Mouse (Mus musculus): ENCODE results near the gene Otulinl.
"Not testable (repeated sequence)": the region's sequence is repeated elsewhere in the genome, so short reads cannot be mapped to it uniquely, and the experiment has no call there.

Otulinl gene

DNA sequence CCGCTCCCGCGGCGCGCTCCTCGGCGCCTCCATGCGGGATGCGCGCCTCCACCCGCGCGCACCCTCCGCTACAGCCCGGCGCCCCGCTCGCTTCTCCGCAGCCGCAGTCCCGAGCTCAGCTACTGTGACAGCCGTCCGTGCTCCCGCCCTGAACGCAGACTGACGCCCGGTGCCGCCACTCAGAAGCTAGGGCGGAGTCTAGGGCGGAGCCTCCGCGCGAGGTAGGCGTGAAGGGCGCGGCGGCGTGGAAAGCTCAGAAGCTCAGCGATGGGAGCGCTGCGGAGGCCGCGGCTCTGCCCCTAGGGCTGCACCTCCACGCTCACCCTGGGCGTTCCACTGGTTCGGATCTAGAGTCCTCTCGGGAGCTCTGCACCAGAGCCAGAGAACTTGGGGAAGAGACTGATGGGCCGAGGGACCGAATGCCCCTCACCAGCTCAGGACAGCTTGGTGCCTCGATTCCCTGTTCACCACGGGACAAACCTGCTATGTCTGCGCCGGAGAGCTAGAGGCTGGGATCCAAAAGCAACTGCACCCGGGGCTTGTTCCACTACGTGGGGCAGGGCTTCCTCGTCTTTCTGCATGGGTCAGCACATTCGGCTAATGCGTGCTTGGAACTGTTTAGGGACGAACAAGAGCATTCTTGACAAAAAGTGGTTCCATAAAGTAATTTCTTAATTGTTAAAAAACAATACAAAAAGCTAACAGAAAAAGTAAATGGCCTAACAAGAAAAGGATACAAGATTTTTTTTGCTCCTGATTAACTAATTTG, at the start of gene Otulinl:
Gene Otulinl, minus strand, starts transcription at position 161 of the 769 bp plus-strand sequence.
- peak; percentile 71 for DNase-seq (ENCODE audit: low read depth, low spot score)

DNA sequence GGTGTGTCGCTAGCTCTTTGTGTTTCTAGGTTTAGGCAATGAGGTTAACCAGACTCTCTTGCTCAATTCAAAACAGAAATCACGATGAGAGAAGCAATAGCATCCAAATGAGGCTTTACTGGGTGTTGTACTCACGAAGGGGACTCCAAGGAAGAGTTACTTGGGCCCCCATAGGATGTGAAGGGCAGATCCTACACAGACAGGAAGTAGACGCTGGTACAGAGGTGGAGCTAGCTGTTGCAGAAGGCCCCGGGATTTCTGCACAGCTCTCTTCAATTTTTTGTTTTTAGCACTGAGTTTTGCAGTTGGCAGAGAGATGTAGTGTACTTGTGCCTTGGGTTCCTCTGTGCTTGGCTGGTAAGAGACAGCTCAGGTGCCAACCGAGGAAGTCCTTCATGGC, 44.8 kb upstream of the Otulinl start:
- DNase-seq (ENCODE audit: low read depth, low spot score) = no peak

GRCm38 (mm10) chr15:27724796-27725680, 43.7 kb upstream of the Otulinl start:
- no peak for DNase-seq (ENCODE audit: low read depth, low spot score)

- DNase-seq (ENCODE audit: low read depth, low spot score) = no peak
Measured at GRCm38 (mm10) chr15:27724298-27724697, 42.9 kb upstream of the Otulinl start.

DNA sequence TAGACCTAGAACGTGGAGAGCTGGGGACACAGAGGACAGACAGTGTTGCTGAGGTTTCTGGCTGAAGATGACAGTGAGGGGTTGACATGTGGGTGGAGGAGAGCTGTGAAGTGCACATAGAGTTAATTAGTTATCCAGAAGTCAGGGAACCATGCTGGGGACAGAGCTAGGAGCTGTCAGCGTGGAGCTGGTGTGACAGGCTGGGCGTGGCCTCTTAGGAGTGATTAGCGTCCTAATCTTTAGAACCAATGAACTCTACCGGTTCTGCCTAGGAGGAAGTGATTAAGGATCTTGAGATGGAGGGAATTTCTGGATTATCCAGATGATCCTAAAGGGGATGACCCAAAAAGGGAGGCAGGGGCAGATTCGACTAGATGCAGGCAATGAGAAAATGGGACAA, 42.4 kb upstream of the Otulinl start:
- no peak for DNase-seq (ENCODE audit: low read depth, low spot score)

- not testable (repeated sequence) for DNase-seq (ENCODE audit: low read depth, low spot score)
Measured at GRCm38 (mm10) chr15:27720297-27720696, 38.9 kb upstream of the Otulinl start.

DNA sequence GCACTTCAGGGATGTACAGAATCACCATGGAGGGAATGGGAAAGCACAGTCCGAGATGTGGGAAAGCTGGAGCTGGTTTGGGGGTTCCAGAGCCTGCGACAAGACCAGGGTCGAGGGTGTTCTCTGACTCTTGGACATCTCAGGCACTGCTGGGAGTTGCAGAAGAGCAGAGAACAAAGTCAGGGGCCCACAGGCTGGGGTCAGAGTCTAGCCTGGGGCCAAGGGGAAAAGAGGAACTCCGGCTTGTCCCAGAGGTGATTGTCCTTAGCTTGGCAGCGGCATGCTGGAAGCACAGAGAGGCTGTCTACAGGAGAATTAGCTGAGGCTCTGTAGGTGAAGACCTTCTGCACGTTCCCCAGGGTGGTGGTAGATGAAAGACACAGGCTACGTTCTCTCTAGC, 37.3 kb upstream of the Otulinl start:
- DNase-seq (ENCODE audit: low read depth, low spot score) = no peak

GRCm38 (mm10) chr15:27715331-27715730, 34.0 kb upstream of the Otulinl start:
- DNase-seq (ENCODE audit: low read depth, low spot score) = peak; percentile 63

- no peak for DNase-seq (ENCODE audit: low read depth, low spot score)
Measured at GRCm38 (mm10) chr15:27710698-27711097, 29.3 kb upstream of the Otulinl start.

DNA sequence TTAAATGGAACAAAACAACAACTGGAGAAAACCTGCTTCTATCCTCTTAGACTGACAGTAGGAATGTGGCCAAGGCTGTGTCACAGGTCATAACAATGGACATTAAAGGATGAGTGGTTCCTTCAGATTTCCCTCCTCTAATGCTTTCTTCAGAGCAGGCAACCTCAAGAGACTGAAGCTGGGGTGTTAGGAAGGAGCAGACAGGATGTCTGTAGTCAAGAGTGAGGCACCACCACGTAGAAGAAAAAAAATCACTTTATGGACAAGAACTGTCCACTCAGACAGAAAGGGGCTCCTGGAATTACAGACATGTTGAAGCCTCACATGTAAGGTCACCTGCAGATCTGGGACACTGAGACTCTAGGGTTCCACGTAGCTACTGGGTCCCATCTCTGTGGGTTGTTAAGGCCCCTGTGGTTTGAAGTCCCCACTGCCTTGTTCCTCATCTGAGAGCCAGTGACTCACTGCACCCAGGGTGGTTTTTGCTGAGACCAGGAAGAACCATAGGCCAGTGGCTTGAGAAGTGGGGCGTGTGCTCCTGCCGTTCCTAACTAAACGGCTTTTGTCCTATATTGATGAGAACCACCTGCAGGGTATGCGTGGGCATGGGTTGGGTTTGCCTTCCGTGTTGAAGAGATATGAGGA, 27.7 kb upstream of the Otulinl start:
- DNase-seq (ENCODE audit: low read depth, low spot score) = no peak

DNA sequence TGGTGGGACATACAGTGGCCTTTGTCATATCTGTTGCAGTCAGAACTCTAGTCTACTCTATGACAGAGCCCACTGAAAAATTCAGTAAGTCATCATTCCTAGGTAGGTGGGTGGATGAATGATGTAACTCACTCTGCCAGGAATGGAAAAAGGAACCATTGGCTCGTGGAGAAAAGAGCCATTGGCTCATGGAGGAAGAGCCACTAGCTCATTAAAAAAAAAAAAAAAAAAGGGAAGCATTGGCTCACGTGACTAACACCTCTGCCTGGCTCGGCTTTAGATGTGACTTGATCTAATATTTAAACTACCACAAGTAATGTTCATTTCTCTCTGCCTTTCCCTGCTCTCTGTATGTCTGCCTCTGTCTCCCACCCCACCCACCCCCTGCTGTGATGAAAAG, 27.1 kb upstream of the Otulinl start:
- no peak for DNase-seq (ENCODE audit: low read depth, low spot score)

DNA sequence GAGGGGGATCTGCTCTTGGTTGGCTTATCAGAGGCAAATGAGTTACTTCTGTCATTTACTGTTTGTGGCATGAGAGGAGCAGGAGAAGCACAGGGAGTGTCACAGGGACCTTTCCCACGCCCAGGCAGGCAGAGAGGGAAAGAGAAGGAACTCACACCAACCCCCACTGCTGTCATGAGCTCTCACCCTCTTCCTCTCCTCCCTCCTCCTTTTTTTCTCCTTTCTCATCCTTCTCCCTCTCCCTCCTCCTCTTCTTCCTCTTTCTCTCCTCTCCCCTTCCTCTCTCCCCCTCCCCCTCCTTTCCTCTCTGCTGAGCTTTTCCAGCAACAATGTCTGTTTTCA, 21.6 kb upstream of the Otulinl start:
- no peak for DNase-seq (ENCODE audit: low read depth, low spot score)

GRCm38 (mm10) chr15:27702031-27702971, 20.9 kb upstream of the Otulinl start:
- no peak for DNase-seq (ENCODE audit: low read depth, low spot score)

DNA sequence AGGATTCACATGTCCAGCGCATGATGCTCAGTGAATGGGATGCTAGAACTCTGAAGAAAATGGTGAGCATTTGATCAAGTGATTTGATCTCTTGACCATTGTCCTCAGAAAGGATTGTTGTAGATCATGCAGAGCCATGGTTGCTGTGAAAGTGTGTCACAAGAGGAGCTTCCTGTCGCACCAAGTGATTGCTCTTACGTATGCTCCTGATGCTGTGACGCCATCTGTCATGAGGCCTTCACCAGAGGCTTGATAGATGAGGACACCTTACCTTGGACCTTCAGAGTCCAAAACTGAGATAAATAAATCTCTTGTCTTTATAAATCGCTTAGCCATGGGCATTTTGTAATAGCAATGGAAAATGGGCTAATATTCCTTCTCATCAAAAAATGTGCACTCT, 16.3 kb upstream of the Otulinl start:
- no peak for DNase-seq (ENCODE audit: low read depth, low spot score)

DNA sequence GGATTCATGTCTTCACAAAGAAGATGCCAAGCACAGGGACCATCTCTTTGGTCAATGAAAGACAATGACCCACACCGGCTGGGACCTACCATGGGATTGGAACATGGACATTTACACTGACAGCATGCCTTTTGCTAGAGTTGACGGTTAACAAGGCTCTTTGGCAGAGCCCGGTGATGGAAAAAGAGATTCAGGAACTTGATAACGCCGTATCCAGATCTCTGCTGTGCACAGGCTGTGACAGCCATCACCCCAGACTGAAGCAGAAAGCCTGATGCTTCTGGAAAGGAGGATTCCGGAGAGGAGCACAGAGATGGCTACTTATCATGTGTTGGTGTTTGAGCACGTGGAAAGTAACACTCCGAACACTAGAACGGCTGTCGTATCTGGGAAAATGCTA, 11.9 kb upstream of the Otulinl start:
- no peak for DNase-seq (ENCODE audit: low read depth, low spot score)

- DNase-seq (ENCODE audit: low read depth, low spot score) = no peak
Measured at GRCm38 (mm10) chr15:27692161-27692560, 10.8 kb upstream of the Otulinl start.

DNA sequence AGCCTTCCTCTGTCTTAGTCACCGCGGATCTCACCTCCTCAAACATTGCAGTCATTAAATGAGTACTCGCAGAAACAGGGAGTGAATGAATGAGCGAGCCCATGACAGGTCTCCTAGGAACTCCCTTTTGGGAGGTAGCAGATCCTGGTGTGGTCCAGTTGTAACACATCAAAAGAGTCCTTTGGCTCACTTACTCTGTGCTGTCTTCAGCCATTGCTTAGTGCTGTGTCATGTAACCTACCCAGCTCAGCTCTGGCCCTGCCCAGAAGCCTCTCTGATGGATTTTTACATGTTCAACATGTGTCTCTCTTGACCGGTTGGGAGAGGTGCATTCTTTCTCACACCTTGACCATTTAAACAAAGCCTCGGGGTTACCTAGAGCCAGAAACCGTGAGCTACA, 9.8 kb upstream of the Otulinl start:
- no peak for DNase-seq (ENCODE audit: low read depth, low spot score)

DNA sequence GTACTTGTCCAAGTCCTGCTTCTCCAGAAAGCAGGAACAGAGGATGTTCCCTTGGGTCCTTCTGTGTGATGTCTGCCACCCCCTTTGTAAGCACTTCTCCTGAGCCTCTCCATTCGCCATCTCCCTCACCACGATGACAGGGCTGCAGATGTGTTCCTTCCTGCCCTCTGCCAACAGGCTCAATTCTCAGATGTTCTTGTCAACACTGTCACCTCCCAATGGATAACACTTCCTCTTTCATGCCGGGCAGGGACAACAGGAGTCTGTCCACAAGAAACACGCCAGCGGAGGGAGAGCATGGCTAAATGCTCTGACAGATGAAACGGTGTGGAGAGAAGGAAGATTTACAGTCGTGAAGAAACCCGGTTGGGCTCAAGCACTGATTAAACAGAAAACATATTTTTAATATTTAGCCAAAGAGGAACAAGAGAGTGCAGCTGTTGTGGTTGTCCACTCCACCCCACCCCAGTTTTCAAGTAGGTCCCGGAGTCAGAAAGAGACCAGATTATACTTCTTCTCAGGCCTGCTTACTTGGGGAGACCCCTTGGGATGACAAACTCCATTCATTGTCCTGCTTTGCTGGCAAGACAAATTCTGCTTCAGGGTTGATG, 6.8 kb upstream of the Otulinl start:
- DNase-seq (ENCODE audit: low read depth, low spot score) = no peak

DNA sequence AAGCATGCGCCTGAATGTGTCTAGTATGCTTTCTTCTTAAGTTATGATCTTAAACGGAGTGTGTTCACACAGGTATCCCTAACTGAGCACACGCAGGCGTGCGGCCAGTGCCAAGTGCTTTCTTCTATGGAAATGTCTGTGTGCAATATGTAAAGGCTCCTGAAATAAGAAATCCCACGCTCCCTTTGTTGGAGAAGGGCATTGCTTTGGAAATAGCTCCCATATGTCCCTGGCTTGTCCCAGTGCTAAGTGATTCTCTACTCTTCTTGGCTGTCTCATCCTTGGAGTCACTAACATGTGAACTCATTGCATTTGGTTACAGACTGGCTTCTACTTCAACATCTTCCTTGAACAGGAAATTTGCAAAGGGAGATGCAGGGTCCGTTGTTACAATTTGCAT, 3.4 kb upstream of the Otulinl start:
- no peak for DNase-seq (ENCODE audit: low read depth, low spot score)

GRCm38 (mm10) chr15:27683206-27683605, 1.8 kb upstream of the Otulinl start:
- DNase-seq (ENCODE audit: low read depth, low spot score) = no peak

DNA sequence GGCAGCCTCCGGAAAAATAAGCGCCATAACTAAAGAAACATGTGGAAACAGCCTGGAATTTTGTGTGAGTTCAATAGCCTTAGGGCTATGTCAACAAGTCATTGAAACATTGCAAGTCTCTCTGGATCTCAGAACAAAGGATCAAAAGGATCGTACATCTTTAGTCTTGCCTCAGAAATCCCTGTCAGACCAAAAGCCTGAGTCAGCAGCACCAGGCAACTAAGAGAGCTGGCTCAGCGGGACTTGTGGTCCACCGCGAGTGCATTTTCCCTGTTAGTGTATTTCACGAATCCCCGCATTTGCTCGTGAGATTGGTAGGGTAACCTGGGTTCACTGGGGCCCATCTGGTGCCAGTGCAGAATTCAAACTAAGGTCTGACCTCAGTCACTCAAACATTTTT, 1.2 kb upstream of the Otulinl start:
- DNase-seq (ENCODE audit: low read depth, low spot score) = peak; percentile 92
